Mouse (Mus musculus) left cerebral cortex, postnatal 36 days (tissue): ENCODE measurements around the gene Mst1. TPM values are rescaled to one million over a fixed set of nuclear protein-coding genes. Genes with fewer than 3 reads are reported as not detected.

Source experiments
- DNase-seq, 2 experiments: peaks; one replicate each; pipeline ENCODE4 v3.0.0; 2021 to 2022; ENCODE audit warnings: low spot score in 2 of 2, mixed read lengths in 1 of 2
- intact Hi-C: fragments of 180-260 bp; cut with DNase I; formaldehyde crosslinking; loops from one replicate; pipeline ENCODE4 v1.15.1; 2025
- total RNA-seq, 2 experiments: library from RNA; stranded (reverse); gene quantifications; 2 replicates each; pipeline ENCODE4 v1.2.3; 2021

Mst1 gene
- total RNA-seq: not detected

DNA sequence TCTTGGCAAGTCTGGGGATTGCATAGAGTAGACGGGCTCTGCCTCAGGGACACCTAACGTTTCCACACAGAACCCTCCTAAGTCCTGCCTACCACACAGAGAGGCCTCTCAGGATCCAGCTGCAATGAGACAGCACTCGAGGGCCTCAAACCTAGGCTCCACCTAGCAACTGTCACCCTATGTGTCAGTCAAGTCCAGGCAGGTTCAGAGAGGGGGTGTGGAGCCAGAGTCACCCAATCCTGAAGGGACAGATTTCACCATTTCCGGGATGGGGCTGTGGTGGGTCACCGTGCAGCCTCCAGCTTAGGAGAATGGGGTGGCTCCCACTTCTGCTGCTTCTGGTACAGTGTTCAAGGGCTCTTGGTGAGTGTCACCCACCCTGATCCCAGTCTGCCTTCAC is at the start of gene Mst1:
Gene Mst1 (plus strand): TSS at position 269 of the 400 bp plus-strand sequence.
- intact Hi-C loops: no loop called here

GRCm38 (mm10) chr9:108032126-108032525 is 48.1 kb upstream of the Mst1 start:
- intact Hi-C loops: no loop called here
- no peak for DNase-seq

More for the DNA sequence above, at the start of gene Mst1:
- DNase-seq: no peak

DNA sequence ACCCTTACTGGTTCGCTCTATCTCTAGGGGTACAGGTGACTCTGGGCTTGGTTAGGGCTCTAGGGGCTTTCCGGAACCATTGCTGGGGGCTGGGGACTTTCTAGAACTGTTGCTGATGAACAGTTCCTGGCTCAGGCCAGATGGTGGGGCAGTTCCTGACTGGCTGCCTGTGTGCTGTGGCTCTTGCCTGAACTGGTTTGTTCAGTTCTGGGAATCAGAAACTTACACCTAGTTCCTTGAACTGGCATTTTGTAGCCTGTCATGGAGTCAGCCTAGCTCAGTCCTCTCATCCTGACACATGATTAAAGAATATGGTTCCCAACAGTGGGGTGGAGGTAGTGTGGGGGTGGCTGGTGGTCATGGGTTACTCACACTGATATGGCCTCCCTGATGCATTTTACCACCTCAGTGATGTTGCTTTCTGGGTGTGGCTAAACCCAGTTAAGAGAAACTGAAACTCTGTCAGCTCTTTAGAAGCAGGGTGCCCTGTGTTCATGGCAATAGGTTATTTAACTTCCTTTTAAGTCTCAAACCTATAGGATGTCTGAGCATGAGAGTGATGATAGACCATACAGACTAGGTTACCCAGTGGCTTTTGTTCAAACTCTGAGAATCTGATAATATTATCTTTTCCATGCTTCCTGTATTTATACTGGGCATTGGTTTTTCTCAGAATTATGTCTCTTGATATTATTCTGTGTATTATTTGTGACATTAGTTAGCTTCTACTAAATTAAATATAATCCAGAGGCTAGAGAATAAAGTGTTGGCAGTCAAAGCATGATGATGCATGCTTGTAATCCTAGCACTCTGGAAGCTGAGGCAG is 44.7 kb upstream of the Mst1 start:
- DNase-seq: no peak

GRCm38 (mm10) chr9:108044751-108045492 is 35.3 kb upstream of the Mst1 start:
- DNase-seq: no peak
- intact Hi-C loops: loop anchor here (5.0 kb wide), 1 partner anchor 143 kb away; no protein-coding TSS in a partner anchor

More for the DNA sequence above, 44.7 kb upstream of the Mst1 start:
- intact Hi-C loops: no loop called here

GRCm38 (mm10) chr9:108046582-108046981 is 33.7 kb upstream of the Mst1 start:
- intact Hi-C loops: loop anchor here (5.0 kb wide), 1 partner anchor 144 kb away; no protein-coding TSS in a partner anchor
- no peak for DNase-seq

DNA sequence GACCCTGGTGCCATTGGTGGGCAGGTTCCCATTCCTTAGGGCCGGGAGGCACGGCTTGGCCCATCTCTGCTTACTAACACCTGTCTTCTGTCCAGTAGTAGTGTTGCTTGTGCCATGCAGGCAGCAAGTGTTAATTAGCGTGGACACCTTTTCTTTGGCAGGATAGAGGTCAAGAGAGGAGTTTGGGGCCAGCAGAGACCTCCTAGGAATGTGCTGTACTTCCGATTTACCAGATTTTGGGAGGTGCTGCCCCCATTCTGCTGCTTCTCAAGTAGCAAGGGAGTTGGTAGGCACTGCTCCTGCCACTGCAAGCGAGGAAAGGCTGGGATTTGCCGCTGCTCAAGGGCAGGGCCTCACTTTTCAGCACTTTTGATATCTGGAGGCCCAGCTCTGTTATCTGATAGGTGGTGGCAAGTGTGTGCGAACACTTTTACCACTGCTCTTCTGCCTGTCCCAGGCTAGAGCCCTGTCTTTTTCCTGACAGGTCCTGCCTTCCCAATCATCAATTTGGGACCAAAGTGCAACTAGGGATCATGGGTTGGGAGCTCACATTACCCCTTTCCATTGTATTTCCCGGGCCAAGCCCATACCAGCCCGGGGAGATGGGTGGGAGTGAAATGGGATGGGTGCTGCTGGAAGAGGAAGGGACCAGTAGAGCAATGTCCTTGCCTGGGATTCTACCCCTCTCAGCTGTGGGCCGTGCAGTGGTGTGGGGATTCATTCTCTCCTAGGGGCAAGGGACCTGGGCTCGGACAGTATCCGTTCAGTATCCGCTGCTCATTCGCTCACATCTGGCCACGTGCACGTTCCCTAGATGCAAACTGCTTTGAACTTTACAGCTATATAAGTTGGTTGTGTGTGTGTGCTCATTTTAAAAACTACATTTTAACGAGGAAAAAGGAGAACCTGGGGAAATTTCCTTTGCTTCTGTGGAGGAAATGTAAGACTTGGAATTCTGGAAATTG is 32.4 kb upstream of the Mst1 start:
- intact Hi-C loops: loop anchor here (5.0 kb wide), 1 partner anchor 146 kb away; no protein-coding TSS in a partner anchor
- DNase-seq: no peak

GRCm38 (mm10) chr9:108048566-108048955 is 31.7 kb upstream of the Mst1 start:
- no peak for DNase-seq

DNA sequence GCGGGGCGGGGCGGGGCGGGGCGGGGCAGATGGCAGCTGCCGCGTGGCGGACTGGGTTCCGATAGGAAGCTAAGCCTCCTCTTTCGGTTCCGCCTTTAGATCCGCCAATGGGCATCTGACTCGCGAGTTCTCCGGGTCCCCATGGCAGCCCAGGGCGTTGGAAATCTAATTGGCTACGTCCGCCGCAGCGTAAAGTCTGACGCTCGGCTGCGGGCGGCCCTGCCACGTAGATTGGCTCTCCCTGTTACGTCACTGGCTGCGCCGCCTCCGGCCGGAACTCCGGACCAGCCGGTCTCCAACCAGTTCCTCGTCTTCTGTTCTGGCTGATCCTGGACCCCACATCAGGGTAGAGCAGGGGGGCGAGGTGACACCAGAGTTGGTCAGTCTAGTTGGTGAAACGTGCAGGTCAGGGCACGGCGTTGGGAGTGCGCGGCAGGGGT is 31.2 kb upstream of the Mst1 start, which contains the start of gene Gmppb:
Gene Gmppb (plus strand): TSS at position 227 of the 440 bp plus-strand sequence.
- DNase-seq: peak; percentile 95 to 97
- intact Hi-C loops: loop anchor here (5.0 kb wide), 1 partner anchor 147 kb away; no protein-coding TSS in a partner anchor

More at GRCm38 (mm10) chr9:108048566-108048955, 31.7 kb upstream of the Mst1 start:
- intact Hi-C loops: loop anchor here (5.0 kb wide), 1 partner anchor 146 kb away; no protein-coding TSS in a partner anchor

GRCm38 (mm10) chr9:108049561-108050251 is 30.5 kb upstream of the Mst1 start:
- intact Hi-C loops: loop anchor here (5.0 kb wide), 2 partner anchors 87 to 147 kb away; no protein-coding TSS in a partner anchor
- no peak for DNase-seq

DNA sequence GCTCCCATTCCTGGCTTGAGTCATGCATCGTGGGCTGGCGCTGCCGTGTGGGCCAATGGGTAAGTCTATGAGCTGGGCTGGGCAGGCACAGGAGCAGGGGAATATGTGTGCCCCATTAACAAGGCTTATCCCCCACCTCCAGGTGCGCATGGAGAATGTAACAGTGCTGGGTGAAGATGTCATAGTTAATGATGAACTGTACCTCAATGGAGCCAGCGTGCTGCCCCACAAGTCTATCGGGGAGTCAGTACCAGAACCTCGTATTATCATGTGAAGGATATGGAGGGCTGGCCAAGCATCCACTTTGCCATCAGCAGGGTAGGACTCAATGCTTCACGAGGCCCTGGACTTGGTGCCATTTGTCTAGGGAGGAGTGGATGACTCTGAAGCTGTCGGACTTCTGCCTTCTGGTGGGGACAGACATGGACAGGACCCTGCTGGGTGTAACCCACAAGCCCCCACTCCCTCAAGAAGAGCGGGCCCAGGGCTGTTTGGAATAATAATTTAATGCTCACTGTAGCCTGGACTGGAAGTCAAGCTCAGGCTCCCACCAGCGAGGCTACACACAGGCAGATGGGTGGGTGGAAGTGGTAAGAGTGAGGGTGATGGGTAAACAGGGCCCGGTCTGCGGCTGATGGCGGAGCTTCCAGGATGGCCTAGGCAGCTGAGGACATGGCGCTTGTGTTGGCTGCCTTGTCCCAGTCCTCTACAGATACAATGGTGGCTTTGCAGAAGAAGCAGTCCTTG is 28.9 kb upstream of the Mst1 start:
- DNase-seq: no peak
- intact Hi-C loops: loop anchor here (5.0 kb wide), 1 partner anchor 89 kb away; no protein-coding TSS in a partner anchor

GRCm38 (mm10) chr9:108051931-108052220 is 28.4 kb upstream of the Mst1 start:
- DNase-seq: no peak
- intact Hi-C loops: loop anchor here (5.0 kb wide), 1 partner anchor 90 kb away; no protein-coding TSS in a partner anchor

- DNase-seq: no peak
- intact Hi-C loops: loop anchor here (5.0 kb wide), 1 partner anchor 90 kb away; no protein-coding TSS in a partner anchor
Measured at GRCm38 (mm10) chr9:108052411-108052810, 27.8 kb upstream of the Mst1 start.

- intact Hi-C loops: loop anchor here (5.0 kb wide), 1 partner anchor 91 kb away; no protein-coding TSS in a partner anchor
- peak; percentile 94 to 95 for DNase-seq
Measured at GRCm38 (mm10) chr9:108052885-108053664, 27.2 kb upstream of the Mst1 start, which contains the start of gene Amigo3. Gene Amigo3 (plus strand): TSS chr9:108053159.

- intact Hi-C loops: loop anchor here (5.0 kb wide), 1 partner anchor 91 kb away; no protein-coding TSS in a partner anchor
- no peak for DNase-seq
Measured at GRCm38 (mm10) chr9:108053665-108054225, 26.5 kb upstream of the Mst1 start.

- DNase-seq: no peak
- intact Hi-C loops: loop anchor here (5.0 kb wide), 1 partner anchor 92 kb away; no protein-coding TSS in a partner anchor
Measured at GRCm38 (mm10) chr9:108054331-108055040, 25.8 kb upstream of the Mst1 start.

DNA sequence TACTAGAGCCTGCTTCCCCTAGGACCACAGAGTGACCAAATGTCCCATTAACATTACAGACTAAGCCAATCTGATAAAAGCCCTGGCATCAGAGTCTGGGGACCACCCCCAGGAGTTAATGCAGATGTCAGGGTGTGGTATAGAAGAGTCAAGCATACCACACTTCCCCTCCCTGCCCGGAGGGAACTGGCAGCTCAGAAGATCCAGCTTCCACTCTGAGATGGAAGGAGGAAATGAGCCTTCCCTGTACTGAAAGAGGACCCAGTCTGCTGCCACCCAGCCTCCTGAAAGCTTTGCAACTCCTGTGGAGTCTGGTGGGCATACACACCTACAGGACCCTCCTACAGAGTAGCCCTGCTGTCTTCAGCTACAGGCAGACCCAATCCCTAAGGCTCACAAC is 25.2 kb upstream of the Mst1 start:
- no peak for DNase-seq
- intact Hi-C loops: no loop called here
